Mouse (Mus musculus) ZHBTc4 (cell line): Measurements from ENCODE around the gene Olfr49.
"Not testable (repeated sequence)": the region's sequence is repeated elsewhere in the genome, so short reads cannot be mapped to it uniquely, and the experiment has no call there.

ENCODE experiments used
- DNase-seq: peaks from one replicate; pipeline ENCODE4 v3.0.0-alpha.2; 2011; ENCODE audit warnings: low read depth, low spot score

Gene Olfr49

DNA sequence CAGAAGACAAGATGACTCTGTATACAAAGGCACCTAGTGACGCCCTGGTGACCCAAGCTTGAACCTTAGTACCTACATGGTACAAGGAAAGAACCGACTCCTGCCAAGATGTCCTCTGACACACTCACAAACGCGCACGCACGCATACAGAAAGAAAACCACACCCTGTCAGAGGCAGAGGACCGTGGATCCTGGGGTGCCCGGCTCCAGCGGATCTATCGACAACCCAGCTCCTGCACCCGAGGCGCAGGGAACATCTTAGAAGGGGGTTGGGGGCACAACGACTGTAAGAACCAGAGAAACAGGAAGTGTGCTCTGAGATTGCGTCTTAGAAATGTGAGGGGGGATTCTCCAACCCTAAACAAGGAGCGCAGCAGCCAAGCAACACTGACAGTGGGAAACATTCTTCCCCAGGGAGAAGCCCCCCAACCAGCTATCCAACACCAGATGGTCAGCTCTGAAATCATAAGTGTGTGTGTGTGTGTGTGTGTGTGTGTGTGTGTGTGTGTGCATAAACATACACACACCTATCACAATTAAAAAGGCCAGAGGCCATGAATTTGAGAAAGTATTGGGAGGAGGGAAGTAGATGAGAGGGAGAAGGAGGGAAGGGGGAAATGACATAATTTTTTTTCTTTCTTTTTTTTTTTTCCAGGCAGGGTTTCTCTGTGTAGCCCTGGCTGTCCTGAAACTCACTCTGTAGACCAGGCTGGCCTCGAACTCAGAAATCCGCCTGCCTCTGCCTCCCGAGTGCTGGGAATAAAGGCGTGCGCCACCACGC is 53.4 kb downstream of the Olfr49 start:
- DNase-seq, result peak; percentile 35

DNA sequence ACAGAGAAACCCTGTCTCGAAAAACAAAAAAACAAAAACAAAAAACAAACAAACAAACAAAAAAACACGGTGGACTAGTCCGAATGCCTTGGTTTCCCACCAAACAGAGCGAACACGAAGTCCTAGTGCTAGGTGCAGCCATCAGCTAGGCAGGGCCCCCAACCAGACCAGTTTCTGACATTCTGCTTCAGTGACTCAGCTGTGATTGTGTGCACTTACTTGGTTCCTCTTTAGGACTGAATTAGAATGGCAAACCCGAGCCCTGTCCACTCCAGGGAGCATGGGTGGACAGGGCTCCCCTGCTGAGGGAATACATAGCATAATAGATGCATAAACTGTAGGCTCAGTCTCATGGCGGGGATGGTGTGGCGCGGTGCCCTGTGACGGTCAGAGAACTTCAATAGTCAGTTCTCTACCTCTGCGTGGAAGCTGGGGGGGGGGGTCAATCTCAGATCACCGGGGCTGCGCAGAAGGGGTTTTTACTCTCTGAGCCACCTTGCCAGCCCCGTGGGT is 54.0 kb downstream of the Olfr49 start:
- no peak for DNase-seq

DNA sequence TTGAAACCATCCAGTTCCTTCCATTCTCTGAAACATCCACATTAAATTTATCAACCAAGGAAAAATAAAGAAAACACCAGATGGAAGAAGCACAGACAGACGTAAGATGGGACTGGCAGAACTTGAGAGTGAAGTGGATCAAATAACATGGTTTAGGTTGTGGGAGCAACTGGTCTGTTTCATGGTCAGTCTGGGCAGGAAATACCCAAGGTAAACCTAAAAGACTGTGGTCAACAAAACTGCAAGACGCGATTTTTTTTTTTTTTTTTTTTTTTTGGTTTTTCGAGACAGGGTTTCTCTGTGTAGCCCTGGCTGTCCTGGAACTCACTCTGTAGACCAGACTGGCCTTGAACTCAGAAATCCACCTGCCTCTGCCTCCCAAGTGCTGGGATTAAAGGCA is 54.9 kb downstream of the Olfr49 start:
- not testable (repeated sequence) for DNase-seq

DNA sequence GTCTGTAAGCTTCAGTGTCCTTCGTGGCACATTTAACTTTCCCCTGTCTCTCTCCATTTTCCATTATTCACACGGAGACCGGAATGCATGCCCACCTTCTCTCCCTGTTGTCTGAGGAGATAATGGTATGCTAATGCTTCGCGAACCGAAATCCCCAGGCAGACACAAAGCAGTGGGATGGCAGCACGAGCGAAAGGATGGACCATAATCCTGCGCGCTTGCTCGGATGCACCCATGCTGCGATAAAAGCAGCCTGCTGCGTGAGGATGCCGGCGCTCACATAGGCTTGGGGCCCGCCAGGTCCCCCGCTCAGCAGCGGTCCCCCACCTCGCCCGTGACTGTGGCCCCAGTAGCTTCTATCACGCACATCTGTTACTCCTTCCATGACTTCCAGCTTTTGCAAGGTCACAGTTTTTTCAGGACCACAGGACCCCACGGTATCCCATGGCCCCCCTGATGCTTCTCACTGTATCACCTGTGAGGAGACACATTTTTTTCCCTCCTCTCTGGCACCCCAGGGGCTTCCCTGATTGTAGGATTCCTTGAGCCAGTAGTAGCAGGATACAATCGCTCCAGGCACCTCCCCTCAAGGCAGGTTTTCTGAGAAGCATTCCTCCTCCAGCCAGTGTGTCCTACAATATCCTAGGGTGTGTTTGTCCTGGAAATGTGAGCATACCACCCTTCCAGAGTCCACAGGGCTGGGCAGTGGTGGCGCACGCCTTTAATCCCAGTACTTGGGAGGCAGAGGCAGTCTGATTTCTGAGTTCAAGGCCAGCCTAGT is 55.6 kb downstream of the Olfr49 start:
- peak; percentile 63 for DNase-seq

DNA sequence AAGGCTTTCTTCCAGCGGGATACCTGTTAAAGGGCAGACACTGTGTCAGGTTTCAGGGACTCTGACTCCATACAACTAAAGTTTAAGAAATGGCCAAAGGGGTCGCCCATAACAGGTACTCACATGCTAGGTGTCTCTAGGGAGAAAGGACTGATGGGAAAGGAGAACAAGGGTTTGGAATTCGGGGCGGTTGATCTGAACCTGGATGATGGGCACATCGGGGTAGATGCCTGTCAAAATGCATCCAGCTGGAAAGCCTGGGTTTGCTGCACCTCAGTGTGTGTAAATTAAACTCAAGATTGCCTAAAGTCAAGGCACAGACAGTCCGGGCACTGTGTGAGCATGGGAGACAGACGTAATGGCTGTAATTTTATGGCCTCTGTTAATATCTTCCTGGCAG is 56.2 kb downstream of the Olfr49 start:
- peak; percentile 21 for DNase-seq
